ENCODE assay signal across 15 mouse cellular contexts in the genomic region with DNA sequence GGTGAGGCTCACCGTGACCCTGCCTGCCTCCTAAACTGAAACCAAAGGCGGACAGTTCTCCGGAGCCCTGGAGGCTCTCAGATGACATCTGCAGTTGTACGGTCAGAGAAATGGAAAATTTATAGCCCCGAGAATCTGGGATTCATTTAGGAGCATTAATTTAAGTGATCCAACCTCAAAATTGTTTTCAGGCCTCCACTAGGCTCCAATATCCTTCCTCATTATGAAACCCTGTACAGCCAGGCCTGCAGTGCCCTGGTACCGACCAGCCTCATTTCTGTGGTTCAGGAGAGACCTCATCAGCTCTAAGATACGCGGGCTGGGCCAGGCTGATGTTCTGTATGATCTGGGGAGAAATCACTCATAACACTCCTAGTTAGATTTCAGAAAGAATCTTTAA. TPM values are rescaled to one million over a fixed set of nuclear protein-coding genes. Genes with fewer than 3 reads are reported as not detected.
"Had no signal": no experiment of that assay in that cellular context is flagged by ENCODE, and none has a peak within 500 bp of the region (broad histone marks: within the 10 kb centered on the region; RNA-seq: fewer than 3 reads in every experiment).

No protein-coding gene starts in this region.

- H3K9me3 ChIP-seq: midbrain, embryonic 10.5 days; neural tube, embryonic 15.5 days had no signal

- DNase-seq: kidney, adult 9 months; kidney, postnatal 4 days; liver; lung, adult 18-20 months; midbrain, embryonic 14.5 days; thymus, postnatal 4 days had no signal

- H3K36me3 ChIP-seq: midbrain, embryonic 10.5 days; neural tube, embryonic 15.5 days had no signal

- H3K27me3 ChIP-seq: neural tube, embryonic 15.5 days had no signal

- H3K4me1 ChIP-seq: neural tube, embryonic 15.5 days had no signal

- H3K9ac ChIP-seq: liver, embryonic 14.5 days; neural tube, embryonic 15.5 days had no signal

- H3K27ac ChIP-seq: kidney, postnatal 0 days; layer of hippocampus, adult 2 months; liver, embryonic 14.5 days; midbrain, embryonic 10.5 days; neural tube, embryonic 15.5 days; stomach, postnatal 0 days had no signal

- H3K4me2 ChIP-seq: neural tube, embryonic 15.5 days had no signal

- H3K4me3 ChIP-seq: layer of hippocampus, adult 2 months; midbrain, embryonic 10.5 days; myocyte; neural tube, embryonic 15.5 days had no signal

RNA-seq across cellular contexts. Expression of a gene that starts 46.9 kb away (rescaled TPM):
- total RNA-seq: layer of hippocampus, adult 2 months; layer of hippocampus, postnatal 10 days; left cerebral cortex, postnatal 36 days had no signal
- polyA plus RNA-seq: midbrain, embryonic 14.5 days had no signal
